In the genomic region with DNA sequence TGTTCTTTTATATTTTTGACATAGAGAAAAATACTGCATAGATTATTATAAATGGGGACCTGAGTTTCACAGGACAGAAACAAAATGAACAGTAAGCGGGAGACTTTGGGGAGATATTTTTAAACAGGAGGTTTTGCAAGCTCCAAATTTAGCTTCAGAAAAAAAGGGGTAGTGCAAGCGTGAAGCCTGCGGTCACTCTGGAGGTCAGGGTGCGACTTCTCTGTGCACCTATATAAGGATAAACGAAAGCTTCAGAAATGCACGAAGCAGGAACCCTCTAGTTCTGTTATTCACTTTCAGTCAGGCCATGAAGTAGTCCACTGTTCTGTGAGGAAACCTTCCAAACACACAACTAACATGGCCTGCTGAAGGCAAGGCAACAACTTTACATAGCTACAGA, we compare ENCODE assay signal across 18 mouse cellular contexts.
A peak's percentile ranks its signal among the peaks of the same experiment; 100 is the strongest.
DNase-seq lines count a peak whose midpoint lies in the region; ATAC-seq and TF ChIP-seq lines count a peak whose summit lies in the region.
"Had no signal": no experiment of that assay in that cellular context is flagged by ENCODE, and none has a peak within 500 bp of the region (broad histone marks: within the 10 kb centered on the region; RNA-seq: fewer than 3 reads in every experiment).

No protein-coding gene starts in this region.

- no peaks in the 10 kb centered on the region for H3K36me3 ChIP-seq in kidney, adult 2 months (ENCODE audit: control insufficient read depth, insufficient read depth, low read length)
- H3K36me3 ChIP-seq in liver, embryonic 15.5 days (replicated peaks) = no peaks in the 10 kb centered on the region
- H3K36me3 ChIP-seq: hindbrain, embryonic 13.5 days; intestine, embryonic 15.5 days had no signal

- H3K9ac ChIP-seq in liver, embryonic 15.5 days = no peak overlapping the region
- H3K9ac ChIP-seq: forebrain, embryonic 13.5 days; hindbrain, embryonic 13.5 days; intestine, embryonic 15.5 days had no signal

- H3K4me3 ChIP-seq in kidney, adult 2 months (ENCODE audit: insufficient read depth, low read depth, low read length) = no peak overlapping the region
- no peak overlapping the region for H3K4me3 ChIP-seq in liver, embryonic 15.5 days (replicated peaks)
- H3K4me3 ChIP-seq: forebrain, embryonic 13.5 days; heart, adult 2 months; hindbrain, embryonic 13.5 days; intestine, embryonic 15.5 days had no signal

- no peaks in the 10 kb centered on the region for H3K27me3 ChIP-seq in kidney, adult 2 months (replicated peaks; ENCODE audit: control insufficient read depth, insufficient read depth, low read length)
- H3K27me3 ChIP-seq in liver, embryonic 15.5 days = no peaks in the 10 kb centered on the region
- H3K27me3 ChIP-seq: forebrain, embryonic 13.5 days; hindbrain, embryonic 13.5 days; intestine, embryonic 15.5 days had no signal

- ATAC-seq in liver, embryonic 15.5 days (ENCODE audit: insufficient read depth) = no peak
- ATAC-seq in megakaryocyte-erythroid progenitor cell, adult 5-6 weeks (replicated peaks; ENCODE audit: low FRiP score, low TSS enrichment, poor library complexity, severe bottlenecking) = no peak
- ATAC-seq: forebrain, embryonic 13.5 days; intestine, embryonic 15.5 days had no signal

- no peaks in the 10 kb centered on the region for H3K9me3 ChIP-seq in liver, embryonic 15.5 days (replicated peaks)
- H3K9me3 ChIP-seq: forebrain, embryonic 13.5 days; hindbrain, embryonic 13.5 days; intestine, embryonic 15.5 days had no signal

- no peaks in the 10 kb centered on the region for H3K4me1 ChIP-seq in kidney, adult 2 months (ENCODE audit: control insufficient read depth, insufficient read depth, low read length)
- H3K4me1 ChIP-seq in liver, embryonic 15.5 days (replicated peaks) = no peaks in the 10 kb centered on the region
- H3K4me1 ChIP-seq: forebrain, embryonic 13.5 days; hindbrain, embryonic 13.5 days; intestine, embryonic 15.5 days had no signal

- no peak overlapping the region for H3K27ac ChIP-seq in kidney, adult 2 months (ENCODE audit: insufficient read depth, low read depth, low read length)
- H3K27ac ChIP-seq in liver, embryonic 15.5 days (replicated peaks) = 0 out of 2 replicates have a peak overlapping the region, but pooled peaks have one; percentile 11
- H3K27ac ChIP-seq: forebrain, embryonic 13.5 days; heart, adult 2 months; hindbrain, embryonic 13.5 days; intestine, embryonic 15.5 days had no signal

- no peak for TF ChIP-seq CTCF in kidney, adult 2 months (conservative IDR thresholded peaks at IDR 0.05; ENCODE audit: insufficient read depth, insufficient read length, low read depth, low read length)

- H3K4me2 ChIP-seq in liver, embryonic 15.5 days = no peak overlapping the region
- H3K4me2 ChIP-seq: forebrain, embryonic 13.5 days; hindbrain, embryonic 13.5 days; intestine, embryonic 15.5 days had no signal

- peak; percentile 21 for DNase-seq in kidney, adult 2 months
- no peak for DNase-seq in kidney, postnatal 4 days
- DNase-seq in A20 (ENCODE audit: low read depth, low spot score) = peak; percentile 77
- DNase-seq in skeletal muscle tissue, adult 2 months (ENCODE audit: low read depth, low spot score) = peak; percentile 8
- DNase-seq in adrenal gland, postnatal 14 days = no peak
- DNase-seq in cerebellum, adult 8-10 months = no peak
- DNase-seq: cerebellum, adult 9-10 months; embryo, embryonic 11 days; kidney, postnatal 10 days; left cerebral cortex, postnatal 4 days; lung, adult 2 months; right cerebral cortex, postnatal 14 days had no signal

- no peak for TF ChIP-seq POLR2A in kidney, adult 2 months (IDR thresholded peaks at IDR 0.05; ENCODE audit: low read depth, low read length)

- 90% methylated on average over 6 of the region's 6 CpGs for WGBS in kidney, adult 2 months
- 46% methylated on average over 6 of the region's 6 CpGs for WGBS in liver, embryonic 15.5 days (ENCODE audit: insufficient replicate concordance)

Comparison
In these comparisons a context has a peak if more than half of its experiments do, and no peak if none do; other contexts are left out.
1. DNase-seq: peak in kidney, adult 2 months (single experiment), A20 (single experiment) and skeletal muscle tissue, adult 2 months (single experiment); none in kidney, postnatal 4 days (0 of 2), adrenal gland, postnatal 14 days (single experiment) and cerebellum, adult 8-10 months (single experiment).